In the genomic region with DNA sequence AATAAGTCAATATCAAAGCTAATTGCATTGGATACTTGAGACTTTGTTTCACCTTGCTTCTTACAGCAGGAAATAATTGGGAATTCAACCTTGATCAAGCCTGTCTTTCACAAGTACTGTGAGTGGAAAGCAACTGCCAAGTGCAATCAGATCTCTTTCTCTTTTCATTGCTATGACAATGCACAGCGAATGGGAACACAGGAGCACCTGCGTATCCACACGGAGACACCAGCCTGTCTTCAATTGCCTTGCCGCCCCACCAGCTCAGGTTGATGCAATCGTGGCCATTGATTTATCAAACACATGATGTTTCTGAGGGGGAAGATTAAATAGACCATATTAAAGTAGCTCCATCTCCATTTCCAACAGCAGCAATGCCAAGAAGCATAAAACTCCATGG, we compare ENCODE assay signal across 14 mouse cellular contexts.
"Had no signal": no experiment of that assay in that cellular context is flagged by ENCODE, and none has a peak within 500 bp of the region (broad histone marks: within the 10 kb centered on the region; RNA-seq: fewer than 3 reads in every experiment).

No protein-coding gene starts in this region.

- ATAC-seq: liver, postnatal 0 days had no signal

- DNase-seq: kidney, adult 8-10 months; kidney, postnatal 25 days; liver; liver, embryonic 13.5 days; liver, postnatal 0 days; lung, postnatal 14 days; right cerebral cortex, postnatal 14 days; thymus, postnatal 36 days had no signal

- H3K36me3 ChIP-seq: limb, embryonic 12.5 days; liver, embryonic 13.5 days; lung, embryonic 15.5 days; midbrain, embryonic 12.5 days; neural tube, embryonic 12.5 days had no signal

- H3K9me3 ChIP-seq: liver, embryonic 13.5 days; lung, embryonic 15.5 days; midbrain, embryonic 12.5 days; neural tube, embryonic 12.5 days had no signal

- H3K27me3 ChIP-seq: limb, embryonic 12.5 days; liver, embryonic 13.5 days; lung, embryonic 15.5 days; megakaryocyte, embryonic 14.5 days; midbrain, embryonic 12.5 days; neural tube, embryonic 12.5 days had no signal

- H3K4me1 ChIP-seq: limb, embryonic 12.5 days; liver, embryonic 13.5 days; lung, embryonic 15.5 days; megakaryocyte, embryonic 14.5 days; midbrain, embryonic 12.5 days; neural tube, embryonic 12.5 days had no signal

- H3K27ac ChIP-seq: limb, embryonic 12.5 days; liver, embryonic 13.5 days; lung, embryonic 15.5 days; macrophage; midbrain, embryonic 12.5 days; neural tube, embryonic 12.5 days had no signal

- H3K4me2 ChIP-seq: limb, embryonic 12.5 days; liver, embryonic 13.5 days; lung, embryonic 15.5 days; midbrain, embryonic 12.5 days; neural tube, embryonic 12.5 days had no signal

- H3K4me3 ChIP-seq: limb, embryonic 12.5 days; liver, embryonic 13.5 days; lung, embryonic 15.5 days; megakaryocyte, embryonic 14.5 days; midbrain, embryonic 12.5 days; neural tube, embryonic 12.5 days had no signal

- H3K9ac ChIP-seq: limb, embryonic 12.5 days; liver, embryonic 13.5 days; liver, postnatal 0 days; lung, embryonic 15.5 days; midbrain, embryonic 12.5 days; neural tube, embryonic 12.5 days had no signal
